Mouse (Mus musculus): ENCODE measurements around the gene Aldh1a2. TPM values are rescaled to one million over a fixed set of nuclear protein-coding genes. Genes with fewer than 3 reads are reported as not detected.

Gene Aldh1a2
- total RNA-seq, 2 experiments from 2014 or later: 4.7 to 6.2 TPM

GRCm38 (mm10) chr9:71288738-71289137, 73.1 kb downstream of the Aldh1a2 start:
- DNase-seq (ENCODE audit: low spot score in 2 of 2): no peak

DNA sequence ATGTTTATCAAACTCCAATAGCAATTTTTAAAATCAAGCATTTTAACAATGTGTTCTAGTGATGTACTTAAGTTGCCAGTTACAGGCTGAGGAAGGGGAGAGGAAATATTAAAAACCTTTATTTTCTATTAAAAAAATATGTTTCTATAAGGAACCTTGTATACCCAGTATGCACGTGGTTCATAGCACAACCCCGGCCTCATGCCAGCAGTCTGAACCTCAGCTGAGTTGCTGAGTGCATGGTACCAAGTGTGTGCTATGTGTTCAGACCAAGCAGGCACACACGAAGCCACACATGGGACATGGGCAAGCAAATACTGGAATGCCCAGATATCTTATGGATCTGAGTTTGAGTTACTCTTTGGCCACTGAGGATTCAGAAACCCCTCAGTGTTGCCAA, 74.2 kb downstream of the Aldh1a2 start:
- no peak for DNase-seq (ENCODE audit: low spot score in 2 of 2)

GRCm38 (mm10) chr9:71290730-71291129, 75.1 kb downstream of the Aldh1a2 start:
- DNase-seq (ENCODE audit: low spot score in 2 of 2): no peak

- no peak for DNase-seq (ENCODE audit: low spot score in 2 of 2)
Observed at GRCm38 (mm10) chr9:71295501-71295900, 79.9 kb downstream of the Aldh1a2 start.

- DNase-seq (ENCODE audit: low spot score in 2 of 2): no peak
Observed at GRCm38 (mm10) chr9:71303594-71303993, 88.0 kb downstream of the Aldh1a2 start.

DNA sequence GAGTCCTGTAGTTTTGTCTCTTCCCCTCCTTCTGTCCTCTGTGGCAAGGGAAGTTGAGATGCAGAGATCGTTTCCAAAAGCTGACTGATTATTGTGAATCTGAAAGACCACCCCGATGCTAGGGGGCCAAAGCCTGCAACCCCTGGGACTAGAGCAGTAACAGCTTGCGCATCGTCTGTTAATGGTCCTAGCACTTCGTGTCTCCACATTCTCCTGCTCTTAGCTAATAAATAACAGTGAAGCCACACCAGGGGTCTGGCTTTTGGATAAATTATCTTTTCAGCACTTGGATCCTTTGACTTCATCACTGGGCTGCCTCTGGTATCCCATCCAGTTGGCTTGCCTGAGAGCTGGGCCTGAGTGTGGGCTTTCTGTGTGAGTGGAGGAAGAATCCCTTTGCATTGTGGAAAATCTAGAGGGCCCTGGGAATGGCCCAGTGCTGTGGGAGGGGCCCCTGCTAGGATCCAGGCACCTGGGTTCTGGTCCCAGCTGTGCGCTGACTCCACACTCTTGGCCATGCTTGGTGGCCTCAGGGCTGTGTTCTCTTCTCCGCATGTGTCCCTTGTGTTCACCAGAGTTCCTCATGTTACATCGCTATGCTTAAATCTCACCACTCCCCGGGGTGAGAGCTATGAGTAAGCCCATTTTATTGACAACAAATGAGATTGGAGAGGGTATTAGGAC, 91.7 kb downstream of the Aldh1a2 start:
- no peak for DNase-seq (ENCODE audit: low spot score in 2 of 2)

- DNase-seq (ENCODE audit: low spot score in 2 of 2): no peak
Observed at GRCm38 (mm10) chr9:71315960-71316359, 100.4 kb downstream of the Aldh1a2 start.

GRCm38 (mm10) chr9:71317096-71317920, 101.7 kb downstream of the Aldh1a2 start:
- DNase-seq (ENCODE audit: low spot score in 2 of 2): no peak

DNA sequence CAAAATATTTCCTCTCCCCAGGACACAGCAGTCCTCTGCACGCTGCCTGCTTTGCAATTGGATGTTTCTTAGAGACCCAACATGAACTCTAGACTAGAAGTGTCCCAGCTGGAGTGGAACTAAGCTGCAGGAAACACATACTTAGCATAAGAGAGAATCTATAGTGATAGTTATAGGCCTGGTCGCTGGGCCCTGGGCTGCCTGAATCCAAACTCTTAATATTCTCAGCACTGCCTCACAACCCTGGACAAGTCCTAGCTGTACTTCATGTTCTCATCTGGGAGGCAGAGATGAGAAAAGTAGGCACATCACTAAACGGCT, 102.3 kb downstream of the Aldh1a2 start:
- DNase-seq (ENCODE audit: low spot score in 2 of 2): no peak

DNA sequence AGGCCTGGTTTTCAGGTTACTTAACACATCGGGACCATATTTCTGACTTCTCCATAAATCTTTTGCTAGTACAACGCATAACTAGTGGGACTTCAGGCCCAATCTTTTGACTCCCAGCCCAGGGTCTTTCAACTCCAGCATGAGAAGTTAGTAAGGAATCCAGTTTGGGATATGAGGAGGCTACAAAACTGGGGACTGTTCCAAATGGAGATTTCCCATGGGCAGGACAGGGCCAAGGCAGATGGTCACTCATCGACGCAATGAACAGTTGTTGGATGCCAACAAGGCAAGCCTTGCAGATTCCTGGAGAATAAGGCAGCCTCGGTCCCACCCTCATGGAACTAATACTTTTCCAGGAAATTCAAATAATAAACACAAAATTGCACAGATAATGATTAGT, 104.2 kb downstream of the Aldh1a2 start:
- DNase-seq (ENCODE audit: low spot score in 2 of 2): no peak

- DNase-seq (ENCODE audit: low spot score in 2 of 2): peak in 1 of 2 experiments; percentile 8
Observed at GRCm38 (mm10) chr9:71320246-71321155, 104.9 kb downstream of the Aldh1a2 start.

- DNase-seq (ENCODE audit: low spot score in 2 of 2): no peak
Observed at GRCm38 (mm10) chr9:71321436-71321835, 105.8 kb downstream of the Aldh1a2 start.

- no peak for DNase-seq (ENCODE audit: low spot score in 2 of 2)
Observed at GRCm38 (mm10) chr9:71321871-71322270, 106.3 kb downstream of the Aldh1a2 start.

GRCm38 (mm10) chr9:71323303-71323952, 107.8 kb downstream of the Aldh1a2 start:
- DNase-seq (ENCODE audit: low spot score in 2 of 2): no peak

- DNase-seq (ENCODE audit: low spot score in 2 of 2): no peak
Observed at GRCm38 (mm10) chr9:71324060-71324459, 108.5 kb downstream of the Aldh1a2 start.

DNA sequence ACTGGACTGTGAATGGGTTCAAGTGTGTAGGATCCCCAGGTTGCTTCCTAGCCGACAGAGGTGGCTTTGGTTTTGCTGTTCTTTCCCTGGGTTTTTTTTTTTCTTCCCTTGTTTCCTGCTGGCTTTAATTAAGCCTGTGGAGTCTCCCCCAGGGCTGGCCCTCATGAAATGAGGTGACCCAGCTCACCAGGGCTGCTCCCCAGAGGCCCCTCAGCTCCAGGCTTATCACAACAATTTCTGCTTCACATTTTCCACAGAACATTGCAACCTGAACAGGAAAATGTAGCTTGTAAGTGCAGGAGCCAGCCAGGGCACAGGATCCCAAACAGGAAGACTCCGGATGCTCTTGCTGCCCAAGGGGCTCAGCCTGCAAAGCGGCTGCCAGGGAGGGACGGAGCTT, 110.7 kb downstream of the Aldh1a2 start:
- DNase-seq (ENCODE audit: low spot score in 2 of 2): no peak

GRCm38 (mm10) chr9:71331661-71332060, 116.1 kb downstream of the Aldh1a2 start:
- no peak for DNase-seq (ENCODE audit: low spot score in 2 of 2)

GRCm38 (mm10) chr9:71336674-71337073, 121.1 kb downstream of the Aldh1a2 start:
- DNase-seq (ENCODE audit: low spot score in 2 of 2): no peak

- no peak for DNase-seq (ENCODE audit: low spot score in 2 of 2)
Observed at GRCm38 (mm10) chr9:71337425-71337824, 121.8 kb downstream of the Aldh1a2 start.

- no peak for DNase-seq (ENCODE audit: low spot score in 2 of 2)
Observed at GRCm38 (mm10) chr9:71340116-71340515, 124.5 kb downstream of the Aldh1a2 start.

Measured in layer of hippocampus, postnatal 14 days (tissue).